Mouse (Mus musculus): ENCODE data around the gene Slc22a22. TPM values are rescaled to one million over a fixed set of nuclear protein-coding genes. Genes with fewer than 3 reads are reported as not detected.

Gene Slc22a22
- total and polyA plus RNA-seq, 2 experiments from 2014 or later: not detected

DNA sequence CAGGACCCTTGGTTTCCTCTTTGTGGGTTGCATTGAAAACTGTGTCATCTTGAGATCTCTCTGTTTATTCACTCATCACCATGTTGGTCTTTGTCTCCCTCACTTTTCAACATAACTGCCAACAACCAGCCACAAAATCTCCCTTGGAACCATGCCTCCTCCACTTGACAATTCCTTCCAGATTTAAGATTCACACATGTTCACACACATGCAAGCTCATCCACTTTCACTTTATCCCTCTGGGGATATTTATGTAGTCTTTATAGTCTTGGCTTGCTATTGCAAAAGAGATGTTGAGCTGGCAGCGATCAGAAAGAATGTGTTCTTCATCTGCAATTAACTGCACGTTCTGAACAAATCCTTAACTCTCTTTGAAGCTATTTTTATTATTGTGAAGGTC, 20.1 kb downstream of the Slc22a22 start:
- H3K36me3 ChIP-seq (replicated peaks; ENCODE audit: control insufficient read depth, insufficient read depth, low read length): no peaks in the 10 kb centered on the region
- ATAC-seq (ENCODE audit: insufficient read depth, low read depth) (no peak), DNase-seq (ENCODE audit: low spot score) (no peak)
- WGBS: 49% methylated on average over 2 of the region's 2 CpGs
- no peak overlapping the region for H3K9ac ChIP-seq (replicated peaks; ENCODE audit: low read depth, low read length)
- no peak overlapping the region for H3K4me2 ChIP-seq (ENCODE audit: low read depth, low read length)
- no peak overlapping the region for H3K27ac ChIP-seq (ENCODE audit: low read depth)
- no peak overlapping the region for H3K4me3 ChIP-seq (ENCODE audit: low read depth, low read length)
- no peak for TF ChIP-seq CTCF (IDR thresholded peaks at IDR 0.05; ENCODE audit: low read depth)
- TF ChIP-seq EP300 (IDR thresholded peaks at IDR 0.05; ENCODE audit: low read depth): no peak
- no peaks in the 10 kb centered on the region for H3K4me1 ChIP-seq (ENCODE audit: control insufficient read depth, insufficient read depth)
- H3K9me3 ChIP-seq (replicated peaks; ENCODE audit: control insufficient read depth, low read length): no peaks in the 10 kb centered on the region
- no peaks in the 10 kb centered on the region for H3K27me3 ChIP-seq (ENCODE audit: control insufficient read depth, insufficient read depth, low read length)

DNA sequence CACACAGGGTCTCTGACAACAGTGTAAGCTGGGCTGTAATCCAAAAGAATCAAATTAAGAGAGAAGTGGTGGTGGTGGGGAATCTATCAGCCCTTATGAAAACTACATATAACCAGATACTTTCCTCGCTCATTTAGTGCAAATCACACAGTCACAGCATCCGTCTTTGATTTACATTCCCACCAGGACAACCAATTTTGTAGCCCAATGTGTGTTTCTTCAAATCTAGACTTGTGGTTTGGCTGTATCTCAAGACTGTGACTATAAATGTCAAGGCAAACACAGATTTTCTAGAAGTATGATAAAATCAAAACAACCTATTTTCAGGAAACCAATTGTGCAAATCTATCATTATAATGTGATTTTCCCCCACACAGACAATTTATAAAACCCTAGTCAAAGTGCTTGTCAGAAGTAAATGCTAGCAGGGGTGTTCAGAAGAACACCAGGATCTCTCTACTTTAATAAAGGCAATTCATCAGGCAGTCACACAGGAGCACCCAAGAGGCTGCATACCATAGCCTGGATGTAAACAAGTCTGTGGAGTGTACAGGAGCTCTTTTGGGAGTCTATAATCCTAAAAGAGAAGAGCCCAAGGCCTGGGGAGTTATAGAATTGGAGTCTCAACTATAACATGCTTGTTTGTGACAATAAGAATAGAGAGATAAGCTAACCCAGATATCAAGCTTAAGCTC, 42.6 kb downstream of the Slc22a22 start:
- Histone ChIP-seq H3K27ac (ENCODE audit: low read depth) (no peak overlapping the region), H3K9ac (replicated peaks; ENCODE audit: low read depth, low read length) (no peak overlapping the region), H3K4me1 (ENCODE audit: control insufficient read depth, insufficient read depth) (no peaks in the 10 kb centered on the region), H3K36me3 (replicated peaks; ENCODE audit: control insufficient read depth, insufficient read depth, low read length) (no peaks in the 10 kb centered on the region), H3K27me3 (ENCODE audit: control insufficient read depth, insufficient read depth, low read length) (no peaks in the 10 kb centered on the region), H3K4me2 (ENCODE audit: low read depth, low read length) (no peak overlapping the region), H3K9me3 (replicated peaks; ENCODE audit: control insufficient read depth, low read length) (no peaks in the 10 kb centered on the region), H3K4me3 (ENCODE audit: low read depth, low read length) (no peak overlapping the region)
- 63% methylated on average over 2 of the region's 2 CpGs for WGBS
- ATAC-seq (ENCODE audit: insufficient read depth, low read depth) (no peak), DNase-seq (ENCODE audit: low spot score) (no peak)
- TF ChIP-seq EP300 (IDR thresholded peaks at IDR 0.05; ENCODE audit: low read depth): no peak
- TF ChIP-seq CTCF (IDR thresholded peaks at IDR 0.05; ENCODE audit: low read depth): no peak

DNA sequence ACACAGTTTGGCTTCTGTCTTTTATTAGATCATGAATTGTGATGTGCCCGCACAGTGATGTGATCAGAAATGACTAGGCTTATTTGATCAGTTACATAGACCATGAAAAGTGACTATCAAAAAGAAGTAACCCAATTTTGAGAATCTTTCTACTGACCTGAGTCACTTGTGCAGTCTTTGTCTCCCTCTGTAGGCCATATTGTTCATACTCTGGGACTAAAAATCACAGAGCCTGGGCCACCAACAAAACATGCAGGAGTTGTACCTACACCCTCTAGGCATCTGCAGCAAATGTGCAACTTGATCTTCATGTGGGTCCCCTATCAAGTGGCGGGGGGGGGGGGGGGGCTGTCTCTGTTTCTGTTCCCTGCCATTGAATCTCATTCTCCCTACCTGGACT, 68.9 kb downstream of the Slc22a22 start:
- no peaks in the 10 kb centered on the region for H3K9me3 ChIP-seq (replicated peaks; ENCODE audit: control insufficient read depth, low read length)
- H3K36me3 ChIP-seq (replicated peaks; ENCODE audit: control insufficient read depth, insufficient read depth, low read length): no peaks in the 10 kb centered on the region
- peak; percentile 51 for TF ChIP-seq CTCF (IDR thresholded peaks at IDR 0.05; ENCODE audit: low read depth)
- no peak for TF ChIP-seq EP300 (IDR thresholded peaks at IDR 0.05; ENCODE audit: low read depth)
- 33% methylated on average over 2 of the region's 2 CpGs for WGBS
- no peak overlapping the region for H3K4me3 ChIP-seq (ENCODE audit: low read depth, low read length)
- H3K27me3 ChIP-seq (ENCODE audit: control insufficient read depth, insufficient read depth, low read length): no peaks in the 10 kb centered on the region
- no peak overlapping the region for H3K9ac ChIP-seq (replicated peaks; ENCODE audit: low read depth, low read length)
- H3K4me2 ChIP-seq (ENCODE audit: low read depth, low read length): no peak overlapping the region
- no peaks in the 10 kb centered on the region for H3K4me1 ChIP-seq (ENCODE audit: control insufficient read depth, insufficient read depth)
- DNase-seq (ENCODE audit: low spot score) (peak; percentile 16), ATAC-seq (ENCODE audit: insufficient read depth, low read depth) (no peak)
- H3K27ac ChIP-seq (ENCODE audit: low read depth): no peak overlapping the region

DNA sequence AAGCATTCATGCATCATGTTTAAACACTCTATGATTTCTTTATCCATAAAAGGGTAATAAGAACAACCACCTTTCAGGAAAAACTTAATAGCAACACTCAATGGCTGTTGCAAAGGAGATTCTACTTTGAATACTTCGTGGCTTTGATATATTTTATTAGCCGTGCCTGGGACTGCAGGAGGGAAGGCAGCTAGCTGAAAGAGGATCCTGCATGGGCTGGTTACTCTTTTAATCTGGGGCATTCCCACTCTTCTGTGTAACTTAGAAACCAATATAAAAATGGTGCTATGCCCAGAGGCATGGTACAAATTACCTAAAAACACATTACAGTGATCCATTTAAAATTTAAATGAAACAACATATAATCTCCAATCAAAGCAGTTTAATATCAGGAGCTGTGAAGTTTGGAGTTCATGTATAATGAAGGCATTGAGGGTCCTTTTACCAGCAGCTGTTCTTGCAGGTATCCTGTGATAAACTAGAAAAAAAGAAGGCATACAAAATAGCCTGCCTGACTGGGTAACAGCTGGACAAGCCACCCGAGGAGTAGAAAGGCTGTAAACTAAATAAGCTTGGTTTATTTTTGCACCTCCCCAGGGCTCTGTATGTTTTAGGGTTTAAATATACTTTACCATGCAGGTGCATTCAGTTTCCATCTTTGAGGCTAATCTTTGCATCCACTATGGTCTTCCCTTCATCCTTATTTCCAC, 78.8 kb downstream of the Slc22a22 start:
- no peak for DNase-seq (ENCODE audit: low spot score)
- Histone ChIP-seq H3K36me3 (replicated peaks; ENCODE audit: control insufficient read depth, insufficient read depth, low read length) (no peaks in the 10 kb centered on the region), H3K4me2 (ENCODE audit: low read depth, low read length) (no peak overlapping the region), H3K9ac (replicated peaks; ENCODE audit: low read depth, low read length) (no peak overlapping the region), H3K4me3 (ENCODE audit: low read depth, low read length) (no peak overlapping the region), H3K9me3 (replicated peaks; ENCODE audit: control insufficient read depth, low read length) (no peaks in the 10 kb centered on the region), H3K4me1 (ENCODE audit: control insufficient read depth, insufficient read depth) (no peaks in the 10 kb centered on the region), H3K27me3 (ENCODE audit: control insufficient read depth, insufficient read depth, low read length) (no peaks in the 10 kb centered on the region), H3K27ac (ENCODE audit: low read depth) (no peak overlapping the region)
- no peak for ATAC-seq (ENCODE audit: insufficient read depth, low read depth)
- TF ChIP-seq CTCF (IDR thresholded peaks at IDR 0.05; ENCODE audit: low read depth) (no peak), EP300 (IDR thresholded peaks at IDR 0.05; ENCODE audit: low read depth) (no peak)
- 61% methylated on average over 3 of the region's 3 CpGs for WGBS

DNA sequence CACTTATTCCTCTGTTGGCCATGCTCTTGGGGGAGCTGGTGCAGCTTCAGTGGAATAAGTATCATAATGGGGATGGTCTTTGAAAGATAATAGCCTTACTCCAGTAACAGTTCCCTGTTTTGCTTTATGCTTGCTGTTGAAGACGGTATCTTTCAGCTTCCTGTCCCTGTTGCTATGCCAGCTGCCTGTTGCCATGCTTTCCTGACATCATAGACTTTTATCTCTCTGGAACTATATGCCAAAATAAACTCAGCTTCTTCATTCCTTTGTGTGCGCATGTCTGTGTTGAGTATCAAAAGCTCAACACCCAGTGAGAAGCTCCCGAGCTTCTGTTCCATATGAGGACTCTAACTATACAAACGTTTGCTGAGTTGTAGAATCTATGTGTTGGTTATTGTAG, 83.4 kb downstream of the Slc22a22 start:
- 36% methylated on average over 4 of the region's 4 CpGs for WGBS

More for the DNA sequence above, 83.4 kb downstream of the Slc22a22 start:
- peak; percentile 36 for DNase-seq (ENCODE audit: low spot score)
- Histone ChIP-seq H3K4me2 (ENCODE audit: low read depth, low read length) (no peak overlapping the region), H3K27ac (ENCODE audit: low read depth) (no peak overlapping the region), H3K4me1 (ENCODE audit: control insufficient read depth, insufficient read depth) (no peaks in the 10 kb centered on the region), H3K4me3 (ENCODE audit: low read depth, low read length) (no peak overlapping the region), H3K27me3 (ENCODE audit: control insufficient read depth, insufficient read depth, low read length) (no peaks in the 10 kb centered on the region), H3K36me3 (replicated peaks; ENCODE audit: control insufficient read depth, insufficient read depth, low read length) (no peaks in the 10 kb centered on the region), H3K9ac (replicated peaks; ENCODE audit: low read depth, low read length) (no peak overlapping the region), H3K9me3 (replicated peaks; ENCODE audit: control insufficient read depth, low read length) (no peaks in the 10 kb centered on the region)
- TF ChIP-seq EP300 (IDR thresholded peaks at IDR 0.05; ENCODE audit: low read depth): no peak
- TF ChIP-seq CTCF (IDR thresholded peaks at IDR 0.05; ENCODE audit: low read depth): no peak
- no peak for ATAC-seq (ENCODE audit: insufficient read depth, low read depth)
